Mouse (Mus musculus) testis, adult 2 months (tissue): ENCODE data around the gene Zfhx3.

Experiments
- CTCF ChIP-seq: fragments of 200-500 bp; IDR thresholded peaks from 2 replicates; pipeline ENCODE4 v1.5.1; 2012; ENCODE audit warnings: low read depth, mild to moderate bottlenecking, inconsistent platforms, low read length, moderate library complexity; ENCODE audit not compliant: control insufficient read depth, insufficient read depth, insufficient replicate concordance
- POLR2A ChIP-seq: fragments of 200-500 bp; IDR thresholded peaks from 2 replicates; pipeline ENCODE4 v1.6.1; 2012; ENCODE audit warnings: low read depth, mild to moderate bottlenecking, inconsistent platforms, low read length, moderate library complexity; ENCODE audit not compliant: control insufficient read depth

DNA sequence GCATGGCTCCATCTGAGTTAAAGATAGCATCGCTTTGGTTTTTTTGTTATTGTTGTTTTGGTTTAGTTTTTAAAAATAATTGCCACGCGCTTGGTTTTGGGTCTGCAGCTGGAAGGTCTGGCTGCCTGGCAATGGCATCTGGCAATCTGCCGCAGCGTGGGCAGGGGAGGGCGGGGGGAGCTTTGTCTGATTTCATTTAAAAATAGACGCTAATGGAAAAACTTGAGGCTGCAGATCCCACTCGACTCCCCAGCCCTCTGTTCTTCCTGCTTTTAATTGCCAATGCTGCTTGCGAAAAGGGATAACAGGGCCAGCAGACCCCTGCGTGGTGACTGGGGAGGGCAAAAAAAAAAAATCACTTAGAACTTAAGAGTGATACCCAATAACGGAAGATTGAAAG lies 69.1 kb downstream of the Zfhx3 start:
- no peak for TF ChIP-seq POLR2A
- no peak for TF ChIP-seq CTCF
